Mouse (Mus musculus) forebrain, embryonic 12.5 days (tissue): ENCODE measurements around the gene Mgea5. TPM values are rescaled to one million over a fixed set of nuclear protein-coding genes. Genes with fewer than 3 reads are reported as not detected.

Experiments used
- ATAC-seq: fragments of 200-750 bp; cut with Nextera tagmentation; 2 replicates; pipeline ENCODE4 v1.8.0; 2017; ENCODE audit warnings: moderate TSS enrichment; ENCODE audit not compliant: low FRiP score
- H3K27ac ChIP-seq: fragments of 300-500 bp; sonication (generic); 2 replicates; pipeline ENCODE4 v1.5.1; 2016; ENCODE audit warnings: mild to moderate bottlenecking
- H3K27me3 ChIP-seq: fragments of 300-500 bp; sonication (generic); 2 replicates; pipeline ENCODE4 v1.6.1; 2016; ENCODE audit warnings: mild to moderate bottlenecking
- H3K36me3 ChIP-seq: fragments of 300-500 bp; sonication (generic); replicated peaks from 2 replicates; pipeline ENCODE4 v1.6.1; 2016; ENCODE audit warnings: mild to moderate bottlenecking
- H3K4me1 ChIP-seq: fragments of 300-500 bp; sonication (generic); 2 replicates; pipeline ENCODE4 v1.6.1; 2016
- H3K4me2 ChIP-seq: fragments of 300-500 bp; sonication (generic); 2 replicates; pipeline ENCODE4 v1.6.1; 2016; ENCODE audit warnings: mild to moderate bottlenecking, moderate library complexity
- H3K4me3 ChIP-seq: fragments of 300-500 bp; sonication (generic); replicated peaks from 2 replicates; pipeline ENCODE4 v1.5.1; 2016; ENCODE audit warnings: mild to moderate bottlenecking
- H3K9ac ChIP-seq: fragments of 300-500 bp; sonication (generic); 2 replicates; pipeline ENCODE4 v1.6.1; 2016; ENCODE audit warnings: mild to moderate bottlenecking
- H3K9me3 ChIP-seq: fragments of 300-500 bp; sonication (generic); 2 replicates; pipeline ENCODE4 v1.6.1; 2016
- WGBS: fragments of 180-500 bp; shearing (Covaris S2); methylation state at CpG from one replicate; pipeline ENCODE4 v1.1.7; 2016; 5-methylcytosine and 5-hydroxymethylcytosine counted together
- polyA plus RNA-seq: library from polyadenylated mRNA; unstranded; fragments of >200 nt; fragmentation: Nextera tagmentation; extraction: Ambion mirVana; gene quantifications from 2 replicates; pipeline ENCODE4 v1.2.1, GENCODE M21; 2016

Gene Mgea5
- polyA plus RNA-seq, 1 experiment from 2014 or later: 105 TPM

GRCm38 (mm10) chr19:45760810-45761209, 22.8 kb downstream of the Mgea5 start:
- Histone ChIP-seq H3K27me3 (no peaks in the 10 kb centered on the region), H3K27ac (no peak overlapping the region), H3K4me3 (no peak overlapping the region), H3K9me3 (no peaks in the 10 kb centered on the region), H3K4me1 (no peaks in the 10 kb centered on the region), H3K36me3 (peaks cover 93% of the 10 kb centered on the region), H3K9ac (no peak overlapping the region), H3K4me2 (no peak overlapping the region)
- no peak for ATAC-seq
- 93% methylated on average over 3 of the region's 3 CpGs for WGBS

GRCm38 (mm10) chr19:45758671-45759070, 25.0 kb downstream of the Mgea5 start:
- ATAC-seq: no peak
- Histone ChIP-seq H3K4me2 (no peak overlapping the region), H3K27me3 (no peaks in the 10 kb centered on the region), H3K4me1 (no peaks in the 10 kb centered on the region), H3K9ac (no peak overlapping the region), H3K4me3 (no peak overlapping the region), H3K9me3 (no peaks in the 10 kb centered on the region), H3K27ac (no peak overlapping the region), H3K36me3 (peaks cover 94% of the 10 kb centered on the region)
- 93% methylated on average over 5 of the region's 5 CpGs for WGBS

DNA sequence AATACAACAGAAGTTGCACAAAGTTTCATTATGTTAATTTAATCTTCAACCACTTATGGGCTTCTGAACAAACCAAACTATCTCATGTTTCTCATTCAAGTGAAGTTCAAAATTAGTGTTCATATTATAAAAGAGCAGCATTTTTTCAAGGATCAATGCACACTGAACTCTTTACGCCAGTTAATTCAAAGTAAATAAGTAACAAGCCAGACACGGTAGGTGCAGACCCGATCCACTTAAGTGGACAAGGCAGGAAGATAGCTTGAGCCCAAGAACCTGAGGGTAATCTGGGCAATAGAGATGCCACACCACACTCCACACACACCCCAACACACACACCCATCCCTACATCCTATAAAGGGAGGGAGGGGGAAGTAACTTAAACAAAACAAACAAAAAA, 30.1 kb downstream of the Mgea5 start:
- Histone ChIP-seq H3K4me1 (peaks cover 5% of the 10 kb centered on the region), H3K36me3 (peaks cover 73% of the 10 kb centered on the region), H3K4me3 (no peak overlapping the region), H3K4me2 (no peak overlapping the region), H3K9ac (no peak overlapping the region), H3K27ac (no peak overlapping the region), H3K27me3 (no peaks in the 10 kb centered on the region), H3K9me3 (no peaks in the 10 kb centered on the region)
- WGBS: 93% methylated on average over 3 of the region's 3 CpGs
- no peak for ATAC-seq

- Histone ChIP-seq H3K4me2 (no peak overlapping the region), H3K4me1 (peaks cover 16% of the 10 kb centered on the region), H3K9me3 (no peaks in the 10 kb centered on the region), H3K27ac (no peak overlapping the region), H3K27me3 (peaks cover 10% of the 10 kb centered on the region), H3K4me3 (no peak overlapping the region), H3K36me3 (peaks cover 60% of the 10 kb centered on the region), H3K9ac (no peak overlapping the region)
- ATAC-seq: no peak
- WGBS: 93% methylated on average over 7 of the region's 7 CpGs
Measured at GRCm38 (mm10) chr19:45751881-45752280, 31.8 kb downstream of the Mgea5 start.

DNA sequence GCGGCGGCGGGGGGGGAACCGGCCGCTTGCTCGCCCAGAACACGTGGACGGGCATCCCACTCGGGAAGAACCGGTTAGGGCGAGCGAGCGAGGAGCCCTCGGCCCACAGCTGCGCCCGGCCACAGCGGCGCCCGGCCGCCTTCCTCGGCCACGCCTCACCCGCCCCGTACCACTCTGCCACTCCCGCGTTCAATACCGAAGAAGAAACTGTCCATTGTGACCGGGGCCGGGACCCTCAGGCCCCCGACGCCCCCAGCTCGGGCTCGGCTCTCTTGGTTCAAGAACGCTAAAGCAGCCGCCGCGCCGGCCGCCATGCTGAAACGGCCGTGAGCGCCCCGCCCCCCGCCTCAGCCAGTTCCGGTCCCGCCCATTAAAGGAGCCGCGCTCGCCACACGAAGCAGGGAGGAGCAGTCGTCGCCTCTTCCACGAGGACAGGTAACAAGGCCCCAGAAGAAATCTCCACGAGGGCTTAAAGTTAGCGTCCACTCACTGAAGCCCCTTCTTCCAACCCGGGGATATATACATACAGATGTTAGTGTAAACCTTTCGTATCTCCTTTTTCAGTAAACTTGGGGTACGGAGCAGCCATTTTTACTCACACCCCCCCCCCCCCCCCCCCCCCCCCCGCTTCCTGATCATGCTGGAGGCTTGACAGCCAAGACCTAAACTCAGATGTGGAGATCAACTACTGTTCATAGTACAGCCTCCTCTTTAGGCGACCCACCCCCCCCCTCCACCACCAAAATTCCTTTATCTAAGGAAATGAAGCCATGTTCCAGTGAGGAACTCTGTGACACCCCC, 34.2 kb downstream of the Mgea5 start, which contains the start of gene Npm3:
Npm3 (minus strand) TSS at position 349 of the 801 bp plus-strand sequence.
- Histone ChIP-seq H3K9me3 (no peaks in the 10 kb centered on the region), H3K4me2 (peak within 1 kb of the TSS; percentile 97), H3K27me3 (peaks cover 35% of the 10 kb centered on the region), H3K36me3 (peaks cover 35% of the 10 kb centered on the region), H3K4me3 (peak within 1 kb of the TSS; percentile 94), H3K27ac (no peak within 1 kb of the TSS; the same call in 1 of the 2 replicates), H3K9ac (peak within 1 kb of the TSS; percentile 88), H3K4me1 (peaks cover 28% of the 10 kb centered on the region)
- WGBS: under 1% methylated on average over 59 of the region's 60 CpGs
- peak; percentile 84 for ATAC-seq

GRCm38 (mm10) chr19:45748691-45749242, 34.9 kb downstream of the Mgea5 start:
- H3K4me3 ChIP-seq: peak overlapping the region; percentile 94
- WGBS: 3% methylated on average over 33 of the region's 33 CpGs
- H3K27ac ChIP-seq: no peak overlapping the region
- H3K9me3 ChIP-seq: no peaks in the 10 kb centered on the region
- peak overlapping the region; percentile 97 for H3K4me2 ChIP-seq
- peak; percentile 22 for ATAC-seq
- peaks cover 28% of the 10 kb centered on the region for H3K4me1 ChIP-seq
- peaks cover 28% of the 10 kb centered on the region for H3K36me3 ChIP-seq
- peaks cover 41% of the 10 kb centered on the region for H3K27me3 ChIP-seq
- peak overlapping the region; percentile 88 for H3K9ac ChIP-seq

- H3K36me3 ChIP-seq: peaks cover 23% of the 10 kb centered on the region
- H3K4me1 ChIP-seq: peaks cover 29% of the 10 kb centered on the region
- no peak overlapping the region for H3K27ac ChIP-seq
- 65% methylated on average over 9 of the region's 9 CpGs for WGBS
- H3K4me3 ChIP-seq: peak overlapping the region; percentile 94
- 0 out of 2 replicates have a peak, but pooled peaks have one; percentile 5 for ATAC-seq
- H3K9me3 ChIP-seq: no peaks in the 10 kb centered on the region
- peaks cover 47% of the 10 kb centered on the region for H3K27me3 ChIP-seq
- H3K4me2 ChIP-seq: peak overlapping the region; percentile 97
- peak overlapping the region; percentile 88; the same call in 1 of the 2 replicates for H3K9ac ChIP-seq
Measured at GRCm38 (mm10) chr19:45748206-45748605, 35.4 kb downstream of the Mgea5 start.

DNA sequence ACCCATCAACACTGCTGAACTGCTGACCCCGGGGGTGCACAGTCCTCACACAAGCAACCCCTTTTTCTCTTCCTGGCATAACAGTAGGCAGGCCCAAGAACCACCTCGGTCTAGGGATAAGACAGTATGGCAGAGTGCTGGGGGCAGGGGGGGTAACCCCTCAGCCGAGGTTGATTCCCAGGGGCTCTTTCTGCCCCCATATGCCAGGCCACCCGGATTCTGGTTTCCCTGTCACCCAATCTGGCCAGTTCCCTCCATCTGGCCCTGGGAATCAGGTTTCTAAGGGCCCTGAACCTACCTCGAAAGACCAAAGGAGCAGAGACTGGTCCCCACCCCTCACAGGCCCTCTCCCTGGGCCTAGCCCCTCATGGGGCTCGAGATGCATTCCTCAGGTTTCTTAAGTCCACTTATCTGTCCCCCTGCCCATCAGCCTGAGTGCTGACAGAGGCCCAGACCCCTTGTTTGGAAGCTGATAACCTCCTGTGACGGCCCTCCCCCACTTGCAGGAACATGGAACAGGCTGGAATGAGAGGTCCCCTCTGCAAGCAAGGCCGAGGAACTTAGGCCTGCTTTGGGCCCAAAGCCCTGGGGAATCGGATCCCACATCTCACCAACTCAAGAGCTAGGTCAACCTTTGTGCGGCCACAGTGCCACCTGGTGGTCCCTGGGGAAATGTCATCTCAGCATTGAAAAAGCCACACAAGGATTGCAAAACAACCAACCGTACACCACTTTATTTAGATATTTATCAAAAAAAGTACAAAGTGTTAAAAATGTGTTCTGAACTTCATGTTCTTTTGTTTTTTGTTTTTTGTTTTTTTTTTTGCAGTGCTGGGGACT, 36.4 kb downstream of the Mgea5 start:
- Histone ChIP-seq H3K9ac (no peak overlapping the region), H3K4me1 (peaks cover 38% of the 10 kb centered on the region), H3K9me3 (no peaks in the 10 kb centered on the region), H3K4me3 (no peak overlapping the region), H3K27me3 (peaks cover 57% of the 10 kb centered on the region), H3K4me2 (no peak overlapping the region), H3K36me3 (peaks cover 14% of the 10 kb centered on the region), H3K27ac (no peak overlapping the region)
- no peak for ATAC-seq
- 36% methylated on average over 11 of the region's 11 CpGs for WGBS

GRCm38 (mm10) chr19:45746153-45747020, 37.2 kb downstream of the Mgea5 start:
- Histone ChIP-seq H3K4me3 (no peak overlapping the region), H3K27me3 (peaks cover 65% of the 10 kb centered on the region), H3K9ac (no peak overlapping the region), H3K4me2 (no peak overlapping the region), H3K27ac (no peak overlapping the region), H3K4me1 (peaks cover 47% of the 10 kb centered on the region), H3K9me3 (no peaks in the 10 kb centered on the region), H3K36me3 (peaks cover 6% of the 10 kb centered on the region)
- peak; percentile 8; the same call in 1 of the 2 replicates for ATAC-seq
- 9% methylated on average over 29 of the region's 29 CpGs for WGBS

DNA sequence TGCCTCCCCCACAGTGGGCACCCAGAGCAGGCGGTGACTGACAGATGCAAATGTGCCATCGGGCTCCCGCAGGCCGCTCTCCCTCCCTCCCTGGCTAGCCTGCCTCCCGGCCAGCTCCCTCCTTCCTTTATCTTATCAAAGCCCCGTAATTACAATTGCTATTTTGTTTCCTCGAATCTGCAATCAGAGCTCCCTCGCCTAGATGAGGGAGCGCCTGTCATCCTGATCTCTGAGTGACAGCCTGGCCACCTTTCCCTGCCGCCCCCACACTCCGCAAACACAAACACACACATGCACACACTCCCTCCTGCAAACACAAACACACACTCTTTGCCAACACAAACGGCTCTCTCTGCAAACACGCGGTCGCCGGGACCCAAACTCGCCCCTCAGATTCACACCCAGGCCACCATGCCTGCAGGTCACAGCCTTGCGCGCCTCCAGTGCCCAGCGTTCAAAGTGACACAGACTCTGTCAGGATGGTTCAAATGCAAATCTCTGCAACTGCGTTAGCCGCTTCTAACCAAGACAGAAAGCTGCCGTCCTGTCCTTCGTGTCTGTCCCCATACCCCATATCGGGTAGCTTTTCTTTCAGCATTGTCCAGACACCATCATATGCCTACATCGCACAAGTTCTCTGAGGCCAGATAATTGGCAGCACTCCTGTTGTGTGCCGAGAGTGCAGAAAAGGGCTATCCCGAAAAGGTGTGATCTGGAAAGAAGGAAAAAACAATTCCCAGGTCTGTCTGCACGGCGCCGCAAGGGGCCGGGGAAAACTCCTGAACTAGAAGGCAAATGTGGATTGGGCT, 38.1 kb downstream of the Mgea5 start:
- Histone ChIP-seq H3K4me2 (peak overlapping the region; percentile 21; the same call in 1 of the 2 replicates), H3K36me3 (0 out of 2 replicates have a peak, but pooled peaks cover 3% of the 10 kb centered on the region), H3K27me3 (peaks cover 73% of the 10 kb centered on the region), H3K4me3 (peak overlapping the region; percentile 11), H3K4me1 (peaks cover 49% of the 10 kb centered on the region), H3K27ac (no peak overlapping the region), H3K9me3 (no peaks in the 10 kb centered on the region), H3K9ac (no peak overlapping the region)
- no peak for ATAC-seq
- 1% methylated on average over 32 of the region's 32 CpGs for WGBS

DNA sequence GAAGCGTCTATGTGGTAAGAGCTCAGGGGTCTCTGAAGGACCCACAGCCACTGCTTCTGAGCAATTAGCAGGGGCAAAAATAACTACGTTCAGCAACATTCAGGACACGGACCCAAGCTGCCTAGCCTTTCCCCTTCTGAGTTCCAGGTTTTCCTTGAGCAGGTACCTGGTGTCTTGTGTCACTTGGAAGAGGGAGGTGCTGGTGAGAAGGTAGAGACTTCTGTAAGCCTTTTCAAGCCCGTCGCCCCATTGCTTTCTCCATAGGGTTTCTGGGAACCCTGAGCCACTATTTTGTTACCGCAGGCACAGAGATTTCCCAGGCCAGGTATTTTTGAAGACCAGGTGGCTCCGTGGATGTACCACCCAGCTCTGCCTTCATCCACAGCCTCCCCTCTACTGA, 40.0 kb downstream of the Mgea5 start:
- H3K27ac ChIP-seq: no peak overlapping the region
- no peaks in the 10 kb centered on the region for H3K9me3 ChIP-seq
- 0 out of 2 replicates have a peak, but pooled peaks cover 3% of the 10 kb centered on the region for H3K36me3 ChIP-seq
- peaks cover 45% of the 10 kb centered on the region for H3K4me1 ChIP-seq
- WGBS: 13% methylated on average over 7 of the region's 7 CpGs
- H3K27me3 ChIP-seq: peaks cover 91% of the 10 kb centered on the region
- H3K4me3 ChIP-seq: no peak overlapping the region
- ATAC-seq: no peak
- no peak overlapping the region for H3K9ac ChIP-seq
- H3K4me2 ChIP-seq: no peak overlapping the region
